Mouse (Mus musculus): ENCODE measurements around the gene Lrrc75a. TPM values are rescaled to one million over a fixed set of nuclear protein-coding genes. Genes with fewer than 3 reads are reported as not detected.

Lrrc75a gene
- polyA plus RNA-seq, 1 experiment from 2014 or later: 19.4 TPM

DNA sequence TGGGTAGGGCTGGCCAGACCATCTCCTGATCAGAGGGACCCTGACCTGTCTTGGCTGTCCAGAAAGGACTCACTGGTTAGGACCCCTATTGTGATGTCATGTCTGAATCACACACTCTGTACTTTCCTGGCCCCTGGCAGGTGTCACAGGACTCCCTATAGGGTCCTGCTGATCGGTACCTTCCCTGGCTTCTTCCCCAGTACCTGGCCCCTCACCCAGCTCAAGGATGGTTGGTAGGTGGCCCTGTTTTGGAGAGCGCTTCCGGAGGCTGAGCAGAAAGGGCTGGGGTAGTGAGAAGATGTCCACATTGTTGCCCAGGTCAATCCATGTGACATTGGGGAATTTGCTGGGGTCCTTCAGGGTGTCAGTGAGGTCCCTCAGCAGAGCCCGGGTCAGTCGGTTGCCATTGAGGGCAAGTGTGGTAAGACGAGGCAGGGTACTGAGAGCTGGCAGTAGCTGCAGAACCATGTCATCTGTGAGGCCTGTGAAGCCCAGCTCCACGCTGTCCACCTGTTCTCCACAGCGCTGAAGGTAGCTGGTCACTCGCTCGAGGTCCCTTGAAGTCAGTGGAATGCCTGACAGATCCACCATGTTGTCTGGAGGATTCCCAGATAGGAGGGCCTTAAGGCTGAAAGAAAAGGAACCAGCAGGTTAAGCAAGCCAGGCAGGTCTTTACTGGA, 42.6 kb downstream of the Lrrc75a start:
- ATAC-seq (ENCODE audit: insufficient number of reproducible peaks, insufficient read depth, low FRiP score, low read depth): no peak
- no peaks in the 10 kb centered on the region for H3K27me3 ChIP-seq (ENCODE audit: control insufficient read depth, insufficient read depth, low read length)
- 42% methylated on average over 10 of the region's 10 CpGs for WGBS
- peak overlapping the region; percentile 98; the same call in 1 of the 2 replicates for H3K9ac ChIP-seq (ENCODE audit: low read length)
- no peak overlapping the region for H3K4me3 ChIP-seq (ENCODE audit: control insufficient read depth in 1 of 2, insufficient read depth in 1 of 2, low read depth in 1 of 2, low read length in 2 of 2)
- peaks cover 2 to 18% of the 10 kb centered on the region in 2 experiments; a peak in 3 of 4 replicates for H3K4me1 ChIP-seq (ENCODE audit: control insufficient read depth in 2 of 2, insufficient read depth in 2 of 2, low read length in 2 of 2)
- no peaks in the 10 kb centered on the region for H3K9me3 ChIP-seq (ENCODE audit: control insufficient read depth, low read length)
- H3K4me2 ChIP-seq (ENCODE audit: low read length): no peak overlapping the region; the same call in 1 of the 2 replicates
- H3K36me3 ChIP-seq (ENCODE audit: control insufficient read depth, insufficient read depth, low read length): peaks cover 75% of the 10 kb centered on the region
- H3K27ac ChIP-seq (replicated peaks in 1 of 2; ENCODE audit: control insufficient read depth in 1 of 2, insufficient read depth in 1 of 2, low read depth in 2 of 2, low read length in 2 of 2): 0 out of 4 replicates have a peak overlapping the region, but pooled peaks of 1 of the 2 experiments have one; percentile 22

DNA sequence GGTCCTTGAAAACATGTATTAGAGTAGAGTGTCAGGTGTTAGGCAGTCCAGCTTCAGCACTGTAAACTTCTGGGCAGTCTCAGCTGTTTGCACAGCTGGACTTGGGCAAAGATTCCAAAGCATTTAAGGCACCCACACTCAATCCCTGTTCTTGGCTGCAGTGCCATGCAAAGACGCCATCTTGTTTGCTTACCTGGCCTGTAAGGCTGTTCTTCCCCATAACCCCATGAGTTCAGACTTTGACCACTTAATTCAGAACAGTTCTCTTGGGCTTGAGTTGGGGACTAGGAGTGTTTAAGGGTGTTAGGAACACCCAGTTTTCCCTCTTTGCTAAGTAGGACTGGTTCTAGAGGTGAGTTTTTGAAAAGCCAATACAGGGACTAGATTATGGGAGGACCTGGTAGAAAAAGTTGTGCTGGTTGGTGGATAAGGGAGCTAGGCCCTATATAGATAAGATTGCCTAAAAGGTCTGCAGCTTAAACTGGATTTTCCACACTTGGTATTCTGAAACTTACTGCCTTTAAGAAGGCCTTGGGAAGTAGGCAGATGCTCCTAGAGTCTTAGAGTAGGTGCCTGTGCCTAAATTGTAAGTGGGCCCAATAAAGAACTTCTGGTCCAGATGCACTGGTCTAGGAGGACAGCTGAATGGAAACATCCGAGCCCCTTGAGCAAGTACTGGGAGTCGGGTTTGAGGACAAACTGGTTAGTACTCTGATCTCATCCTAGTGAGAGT, 43.3 kb downstream of the Lrrc75a start:
- no peak overlapping the region for H3K27ac ChIP-seq (replicated peaks in 1 of 2; ENCODE audit: control insufficient read depth in 1 of 2, insufficient read depth in 1 of 2, low read depth in 2 of 2, low read length in 2 of 2)
- H3K27me3 ChIP-seq (ENCODE audit: control insufficient read depth, insufficient read depth, low read length): no peaks in the 10 kb centered on the region
- H3K9me3 ChIP-seq (ENCODE audit: control insufficient read depth, low read length): no peaks in the 10 kb centered on the region
- peaks cover 69% of the 10 kb centered on the region for H3K36me3 ChIP-seq (ENCODE audit: control insufficient read depth, insufficient read depth, low read length)
- no peak for ATAC-seq (ENCODE audit: insufficient number of reproducible peaks, insufficient read depth, low FRiP score, low read depth)
- WGBS: 24% methylated on average over 3 of the region's 3 CpGs
- peak overlapping the region in 1 of 2 experiments; percentile 94; a peak in 1 of 4 replicates for H3K4me3 ChIP-seq (ENCODE audit: control insufficient read depth in 1 of 2, insufficient read depth in 1 of 2, low read depth in 1 of 2, low read length in 2 of 2)
- peak overlapping the region; percentile 98 for H3K9ac ChIP-seq (ENCODE audit: low read length)
- H3K4me1 ChIP-seq (ENCODE audit: control insufficient read depth in 2 of 2, insufficient read depth in 2 of 2, low read length in 2 of 2): peaks cover 2 to 18% of the 10 kb centered on the region in 2 experiments; a peak in 3 of 4 replicates
- H3K4me2 ChIP-seq (ENCODE audit: low read length): peak overlapping the region; percentile 80; the same call in 1 of the 2 replicates

DNA sequence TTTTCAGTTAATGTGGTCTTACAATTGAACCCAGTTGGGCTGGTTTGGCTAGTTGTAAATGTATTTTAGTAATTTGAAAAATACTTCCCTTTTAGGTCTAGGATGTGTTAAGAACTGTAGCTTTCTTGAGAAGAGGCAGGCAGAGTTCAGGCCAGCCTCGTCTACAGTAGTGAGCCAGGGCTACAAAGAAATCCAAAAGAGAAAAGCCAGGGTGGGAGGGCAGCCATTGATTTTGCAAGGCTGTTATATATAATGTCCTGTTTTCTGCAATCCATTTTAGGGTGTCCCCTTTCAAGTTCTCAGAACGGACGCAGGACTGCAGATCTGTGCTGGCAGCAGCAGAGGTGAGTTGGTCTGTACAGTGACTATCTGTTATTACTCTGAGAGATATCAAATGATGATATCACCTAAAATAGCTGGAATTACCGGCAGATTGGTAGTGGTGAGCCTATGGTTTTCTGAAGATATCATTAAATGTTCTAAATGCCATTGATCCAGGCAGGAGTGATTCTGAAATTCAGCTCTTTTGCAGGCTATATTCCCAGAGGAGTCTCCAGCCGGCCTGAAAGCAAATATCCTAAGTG, 44.1 kb downstream of the Lrrc75a start:
- H3K27ac ChIP-seq (replicated peaks in 1 of 2; ENCODE audit: control insufficient read depth in 1 of 2, insufficient read depth in 1 of 2, low read depth in 2 of 2, low read length in 2 of 2): peak overlapping the region in 1 of 2 experiments; percentile 96; a peak in 1 of 4 replicates
- no peaks in the 10 kb centered on the region for H3K27me3 ChIP-seq (ENCODE audit: control insufficient read depth, insufficient read depth, low read length)
- H3K4me3 ChIP-seq (ENCODE audit: control insufficient read depth in 1 of 2, insufficient read depth in 1 of 2, low read depth in 1 of 2, low read length in 2 of 2): peak overlapping the region; percentile 88 to 94; a peak in 3 of 4 replicates
- no peak for ATAC-seq (ENCODE audit: insufficient number of reproducible peaks, insufficient read depth, low FRiP score, low read depth)
- H3K4me2 ChIP-seq (ENCODE audit: low read length): peak overlapping the region; percentile 80
- H3K9me3 ChIP-seq (ENCODE audit: control insufficient read depth, low read length): no peaks in the 10 kb centered on the region
- H3K9ac ChIP-seq (ENCODE audit: low read length): peak overlapping the region; percentile 98
- 18% methylated on average over 5 of the region's 5 CpGs for WGBS
- peaks cover 2 to 18% of the 10 kb centered on the region in 2 experiments; a peak in 3 of 4 replicates for H3K4me1 ChIP-seq (ENCODE audit: control insufficient read depth in 2 of 2, insufficient read depth in 2 of 2, low read length in 2 of 2)
- peaks cover 60% of the 10 kb centered on the region for H3K36me3 ChIP-seq (ENCODE audit: control insufficient read depth, insufficient read depth, low read length)

DNA sequence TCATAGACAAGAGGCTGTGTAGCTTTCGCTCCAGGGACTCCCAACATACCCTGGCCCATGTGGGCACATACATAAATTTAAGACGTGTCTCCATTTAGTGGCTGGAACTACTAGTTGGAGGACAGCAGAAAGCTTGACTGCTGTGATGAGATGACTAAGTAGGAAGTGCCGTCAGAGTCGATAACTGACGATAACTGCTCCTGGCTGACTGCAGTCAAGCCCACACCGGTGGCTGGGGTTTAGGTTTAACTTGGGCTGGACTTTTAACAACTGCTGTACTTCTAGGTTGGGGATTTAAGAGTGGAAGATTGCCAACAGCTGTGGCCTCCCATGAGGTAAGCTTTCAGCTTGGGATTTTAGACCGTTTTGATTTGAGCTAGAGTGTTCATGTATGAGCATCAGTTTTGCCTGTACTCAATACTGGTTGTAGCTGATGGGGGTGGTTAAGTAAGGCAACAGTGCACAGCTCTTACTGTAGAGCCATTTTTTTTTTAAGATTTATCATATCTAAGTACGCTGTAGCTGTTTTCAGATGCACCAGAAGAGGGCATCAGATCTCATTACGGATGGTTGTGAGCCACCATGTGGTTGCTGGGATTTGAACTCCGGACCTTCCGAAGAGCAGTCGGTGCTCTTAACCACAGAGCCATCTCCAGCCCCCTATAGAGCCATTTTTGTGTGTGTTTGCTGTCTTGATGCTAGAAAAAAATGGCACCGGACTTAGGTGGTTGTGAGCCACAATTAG, 44.8 kb downstream of the Lrrc75a start:
- Histone ChIP-seq H3K9me3 (ENCODE audit: control insufficient read depth, low read length) (no peaks in the 10 kb centered on the region), H3K27ac (replicated peaks in 1 of 2; ENCODE audit: control insufficient read depth in 1 of 2, insufficient read depth in 1 of 2, low read depth in 2 of 2, low read length in 2 of 2) (peak overlapping the region; percentile 95 to 96), H3K4me2 (ENCODE audit: low read length) (peak overlapping the region; percentile 80), H3K4me1 (ENCODE audit: control insufficient read depth in 2 of 2, insufficient read depth in 2 of 2, low read length in 2 of 2) (peaks cover 4 to 18% of the 10 kb centered on the region in 2 experiments), H3K36me3 (ENCODE audit: control insufficient read depth, insufficient read depth, low read length) (peaks cover 53% of the 10 kb centered on the region), H3K9ac (ENCODE audit: low read length) (peak overlapping the region; percentile 98), H3K4me3 (ENCODE audit: control insufficient read depth in 1 of 2, insufficient read depth in 1 of 2, low read depth in 1 of 2, low read length in 2 of 2) (peak overlapping the region; percentile 88 to 94), H3K27me3 (ENCODE audit: control insufficient read depth, insufficient read depth, low read length) (no peaks in the 10 kb centered on the region)
- no peak for ATAC-seq (ENCODE audit: insufficient number of reproducible peaks, insufficient read depth, low FRiP score, low read depth)
- WGBS: 2% methylated on average over 13 of the region's 13 CpGs

- no peaks in the 10 kb centered on the region for H3K27me3 ChIP-seq (ENCODE audit: control insufficient read depth, insufficient read depth, low read length)
- H3K9ac ChIP-seq (ENCODE audit: low read length): peak overlapping the region; percentile 98
- peak; percentile 92 for ATAC-seq (ENCODE audit: insufficient number of reproducible peaks, insufficient read depth, low FRiP score, low read depth)
- peak overlapping the region; percentile 95 to 96 for H3K27ac ChIP-seq (replicated peaks in 1 of 2; ENCODE audit: control insufficient read depth in 1 of 2, insufficient read depth in 1 of 2, low read depth in 2 of 2, low read length in 2 of 2)
- H3K9me3 ChIP-seq (ENCODE audit: control insufficient read depth, low read length): no peaks in the 10 kb centered on the region
- peaks cover 46% of the 10 kb centered on the region for H3K36me3 ChIP-seq (ENCODE audit: control insufficient read depth, insufficient read depth, low read length)
- H3K4me3 ChIP-seq (ENCODE audit: control insufficient read depth in 1 of 2, insufficient read depth in 1 of 2, low read depth in 1 of 2, low read length in 2 of 2): peak overlapping the region; percentile 88 to 94
- peaks cover 4 to 18% of the 10 kb centered on the region in 2 experiments for H3K4me1 ChIP-seq (ENCODE audit: control insufficient read depth in 2 of 2, insufficient read depth in 2 of 2, low read length in 2 of 2)
- under 1% methylated on average over 58 of the region's 58 CpGs for WGBS
- peak overlapping the region; percentile 80 for H3K4me2 ChIP-seq (ENCODE audit: low read length)
These were observed 45.6 kb downstream of the Lrrc75a start for GRCm38 (mm10) chr11:62602619-62603311.

DNA sequence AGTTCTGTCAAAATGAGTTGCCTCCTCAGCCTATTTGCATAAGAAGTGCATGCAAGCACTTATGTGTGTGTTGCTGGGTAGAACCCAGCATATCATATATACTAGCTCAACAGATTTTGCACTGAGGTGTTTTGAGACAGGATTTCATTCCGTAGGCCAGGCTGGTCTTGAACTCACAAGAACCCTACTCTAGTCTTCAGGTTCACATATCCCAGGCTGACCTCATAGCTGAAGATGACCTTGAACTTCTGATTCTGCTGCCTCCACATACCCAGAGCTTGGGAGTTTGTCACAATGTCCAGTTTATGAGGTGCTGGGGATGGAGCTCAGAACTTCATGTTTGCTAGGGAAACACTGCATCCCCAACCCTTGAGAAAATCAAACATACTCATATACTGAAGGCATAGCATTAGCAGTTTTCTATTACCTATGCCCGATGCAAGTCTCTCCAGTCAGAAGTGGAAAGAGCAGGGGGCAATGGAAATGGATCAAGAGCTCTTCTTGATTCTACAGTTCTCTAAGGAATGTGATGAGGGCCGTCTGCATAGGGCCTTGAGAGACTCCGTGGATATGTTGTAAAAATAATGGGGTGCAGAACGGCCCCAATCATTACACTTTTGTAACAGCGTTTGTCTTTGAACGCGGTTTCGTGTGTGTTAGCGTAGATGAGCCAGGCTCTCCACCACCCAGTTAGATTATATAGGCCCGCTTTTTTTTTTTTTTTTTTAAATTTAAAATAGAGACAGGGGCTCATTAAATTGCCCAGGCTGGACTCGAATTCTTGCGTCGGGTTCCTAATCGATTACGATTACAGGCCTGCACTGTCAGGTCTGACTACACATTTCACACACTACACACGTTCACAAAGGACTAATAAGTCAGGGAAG, 46.3 kb downstream of the Lrrc75a start:
- WGBS: 14% methylated on average over 17 of the region's 17 CpGs
- peak overlapping the region; percentile 80 for H3K4me2 ChIP-seq (ENCODE audit: low read length)
- peaks cover 38% of the 10 kb centered on the region for H3K36me3 ChIP-seq (ENCODE audit: control insufficient read depth, insufficient read depth, low read length)
- H3K4me3 ChIP-seq (ENCODE audit: control insufficient read depth in 1 of 2, insufficient read depth in 1 of 2, low read depth in 1 of 2, low read length in 2 of 2): peak overlapping the region; percentile 55 to 94
- ATAC-seq (ENCODE audit: insufficient number of reproducible peaks, insufficient read depth, low FRiP score, low read depth): no peak
- no peaks in the 10 kb centered on the region for H3K27me3 ChIP-seq (ENCODE audit: control insufficient read depth, insufficient read depth, low read length)
- H3K9me3 ChIP-seq (ENCODE audit: control insufficient read depth, low read length): no peaks in the 10 kb centered on the region
- H3K27ac ChIP-seq (replicated peaks in 1 of 2; ENCODE audit: control insufficient read depth in 1 of 2, insufficient read depth in 1 of 2, low read depth in 2 of 2, low read length in 2 of 2): peak overlapping the region; percentile 94 to 96
- H3K4me1 ChIP-seq (ENCODE audit: control insufficient read depth in 2 of 2, insufficient read depth in 2 of 2, low read length in 2 of 2): peaks cover 4 to 18% of the 10 kb centered on the region in 2 experiments
- H3K9ac ChIP-seq (ENCODE audit: low read length): peak overlapping the region; percentile 78

Data from heart, embryonic 14.5 days (tissue).